Mouse (Mus musculus): Measurements from ENCODE around the gene Epas1.

Gene Epas1

DNA sequence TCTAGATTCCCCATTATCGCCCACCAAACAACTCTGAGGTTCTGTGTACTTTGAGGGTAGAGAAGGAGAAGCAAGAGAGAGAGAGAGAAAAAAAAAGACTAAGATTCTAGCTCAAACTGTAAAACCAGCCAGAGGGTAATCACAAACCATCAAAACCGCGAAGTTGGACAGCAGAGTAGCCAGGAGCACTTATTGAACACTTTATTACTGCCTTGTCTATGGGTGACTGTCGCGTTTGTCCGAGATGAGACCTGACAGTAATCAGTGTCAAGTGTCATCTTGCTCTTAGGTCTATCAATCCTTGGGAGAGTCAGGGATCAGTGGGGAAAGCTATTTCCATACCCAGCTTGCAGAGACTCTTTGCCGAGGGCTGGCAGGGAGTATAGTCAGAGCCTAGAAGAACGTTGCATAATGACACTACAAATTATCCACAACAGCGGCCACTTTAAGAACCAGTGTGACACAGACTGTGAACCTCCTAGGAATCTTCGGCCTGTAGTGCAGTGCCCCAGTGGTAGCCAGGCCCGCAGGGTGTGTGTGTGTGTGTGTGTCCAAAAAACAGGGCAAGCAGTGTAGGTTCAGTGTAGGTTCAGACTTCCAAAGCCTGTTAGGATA is 2.2 kb downstream of the Epas1 start:
- DNase-seq (ENCODE audit: low read depth, low spot score): no peak

- DNase-seq (ENCODE audit: low read depth, low spot score): no peak
Measured at GRCm38 (mm10) chr17:86757621-86758020, 4.1 kb downstream of the Epas1 start.

DNA sequence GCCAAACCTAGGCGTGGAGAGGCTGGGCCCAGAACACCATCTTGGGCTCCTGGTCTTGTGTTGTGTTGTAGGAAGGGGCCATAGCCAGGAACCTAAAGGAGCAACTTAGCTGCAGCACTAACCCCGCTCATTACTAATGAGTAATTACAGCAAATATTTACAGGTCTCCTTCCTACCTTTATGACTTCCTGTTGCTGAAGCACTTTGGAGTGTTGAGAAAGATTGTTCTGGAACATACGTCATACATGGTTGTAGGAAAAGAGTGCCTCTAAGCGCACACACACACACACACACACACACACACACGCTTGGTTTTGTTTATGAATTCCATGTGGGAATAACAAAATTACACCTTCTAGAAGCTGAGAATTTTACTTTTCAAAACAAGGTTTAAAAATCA is 8.4 kb downstream of the Epas1 start:
- DNase-seq (ENCODE audit: low read depth, low spot score): no peak

GRCm38 (mm10) chr17:86762479-86763242 is 9.2 kb downstream of the Epas1 start:
- DNase-seq (ENCODE audit: low read depth, low spot score): no peak

DNA sequence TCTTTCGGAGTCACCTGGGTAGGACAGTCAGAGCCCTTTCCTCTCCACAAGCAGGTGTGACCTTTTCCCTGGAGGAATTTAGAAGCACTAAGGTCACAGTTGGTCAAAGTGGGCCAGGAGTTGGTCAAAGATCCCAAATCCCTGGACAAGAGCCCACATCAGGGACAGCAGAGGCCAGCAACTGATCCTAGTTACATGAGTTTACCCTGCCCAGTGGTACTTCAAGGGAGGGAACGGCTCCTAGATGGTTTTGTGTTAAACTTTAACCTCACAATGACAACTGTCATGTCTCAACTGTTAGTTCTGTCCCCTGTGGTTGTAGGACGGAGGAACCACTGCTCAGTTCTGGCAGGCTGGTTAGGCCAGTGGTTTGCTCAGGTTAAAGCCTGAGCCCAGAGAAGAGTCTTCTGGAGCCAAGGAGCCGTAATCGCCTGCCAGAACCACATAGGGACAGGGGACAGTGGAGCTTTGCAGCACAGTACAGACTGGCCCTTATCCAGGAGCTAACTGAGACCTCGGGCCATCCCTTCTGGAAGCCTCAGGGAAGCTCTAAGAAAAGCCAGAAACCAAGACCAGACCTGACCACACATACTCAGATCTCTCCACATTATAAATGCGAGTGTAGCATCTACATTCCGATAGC is 12.4 kb downstream of the Epas1 start:
- DNase-seq (ENCODE audit: low read depth, low spot score): no peak

- no peak for DNase-seq (ENCODE audit: low read depth, low spot score)
Measured at GRCm38 (mm10) chr17:86766412-86766811, 12.9 kb downstream of the Epas1 start.

DNA sequence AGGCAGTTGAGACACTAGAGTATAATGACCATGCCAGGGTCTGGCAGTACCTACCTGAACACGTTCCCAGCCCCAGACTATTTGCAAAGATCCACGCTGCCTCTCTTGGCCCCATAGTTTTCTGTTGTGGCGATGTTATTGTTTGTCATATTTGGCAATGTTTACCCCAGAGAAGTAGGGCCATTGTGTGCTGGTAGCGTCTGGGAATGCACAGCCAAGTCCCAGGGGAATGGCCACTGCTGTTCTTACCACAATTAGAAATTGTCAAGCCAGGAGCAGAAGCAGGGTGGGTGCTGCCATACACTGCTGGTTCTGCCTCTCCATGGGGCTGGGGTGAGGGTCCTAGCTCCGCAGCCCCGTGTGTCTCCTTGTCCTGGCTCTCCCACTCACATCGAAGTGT is 15.1 kb downstream of the Epas1 start:
- no peak for DNase-seq (ENCODE audit: low read depth, low spot score)

- no peak for DNase-seq (ENCODE audit: low read depth, low spot score)
Measured at GRCm38 (mm10) chr17:86769330-86770211, 16.1 kb downstream of the Epas1 start.

DNA sequence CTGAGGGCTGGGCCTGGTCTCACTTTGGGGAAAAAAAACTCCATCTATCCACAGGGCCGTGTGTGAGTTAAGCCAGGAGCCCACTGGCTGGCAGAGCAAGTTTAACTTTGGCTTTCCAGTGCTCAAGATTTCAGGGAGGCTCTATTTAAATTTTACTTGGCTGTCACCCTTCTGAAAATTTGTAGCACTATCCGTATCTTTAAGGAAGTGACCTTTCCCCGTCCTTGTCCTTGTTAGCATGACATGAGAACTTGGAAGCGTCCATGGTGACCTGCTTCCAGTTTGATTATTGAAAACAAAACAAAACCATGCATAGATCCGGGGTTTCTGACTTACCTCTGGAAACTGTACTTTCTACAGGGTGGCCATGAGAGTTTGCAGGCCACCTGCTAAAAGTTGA is 17.3 kb downstream of the Epas1 start:
- no peak for DNase-seq (ENCODE audit: low read depth, low spot score)

DNA sequence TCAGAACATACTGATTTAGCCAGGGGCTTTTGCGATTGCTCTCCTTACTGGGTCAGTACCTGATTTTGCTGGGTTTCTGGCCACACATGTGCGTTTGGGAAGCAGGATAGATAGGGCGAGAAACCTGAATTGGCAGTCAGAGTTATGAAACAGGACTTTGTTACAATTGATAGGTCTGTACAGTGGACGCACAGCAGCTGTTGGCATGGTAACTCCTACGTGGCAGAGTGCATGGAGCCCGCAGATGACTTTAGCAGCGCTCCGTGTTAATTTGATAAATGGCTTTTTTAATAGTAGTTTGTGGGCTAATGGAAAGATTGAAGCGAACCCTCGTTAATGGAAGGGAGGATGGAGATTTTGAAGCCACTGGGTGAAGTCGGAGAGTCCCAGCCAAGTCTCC is 18.5 kb downstream of the Epas1 start:
- DNase-seq (ENCODE audit: low read depth, low spot score): no peak

DNA sequence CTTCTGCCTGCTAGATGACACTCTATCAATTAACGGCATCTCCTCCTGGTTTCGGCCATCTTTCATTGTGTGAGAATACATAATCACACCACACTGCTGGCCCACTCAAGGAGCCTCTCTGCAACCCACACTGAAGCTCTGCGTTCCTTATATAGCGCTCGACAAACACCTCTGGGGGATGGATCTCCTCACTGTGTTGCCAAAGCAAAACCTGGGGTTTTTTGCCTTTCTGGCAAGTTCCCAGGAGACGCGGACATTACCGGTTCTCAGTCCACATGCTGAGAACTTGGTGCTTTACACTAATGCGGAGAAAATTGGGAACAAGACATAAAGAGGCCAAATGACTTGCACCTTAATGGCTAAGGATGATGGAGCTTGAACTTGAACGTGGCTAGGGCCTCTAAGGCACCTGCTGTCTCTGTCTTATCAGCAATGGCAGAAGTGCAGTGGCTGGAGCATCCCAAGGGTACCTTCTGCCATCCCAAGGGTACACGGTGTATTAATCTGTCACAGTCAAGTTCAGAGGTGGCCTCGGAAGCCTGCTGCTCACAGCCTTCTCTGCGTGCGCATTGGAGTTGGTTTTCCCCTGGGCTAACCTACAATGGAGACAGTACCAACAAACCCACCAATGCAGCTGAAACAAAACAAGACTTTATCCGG is 19.6 kb downstream of the Epas1 start:
- no peak for DNase-seq (ENCODE audit: low read depth, low spot score)

DNA sequence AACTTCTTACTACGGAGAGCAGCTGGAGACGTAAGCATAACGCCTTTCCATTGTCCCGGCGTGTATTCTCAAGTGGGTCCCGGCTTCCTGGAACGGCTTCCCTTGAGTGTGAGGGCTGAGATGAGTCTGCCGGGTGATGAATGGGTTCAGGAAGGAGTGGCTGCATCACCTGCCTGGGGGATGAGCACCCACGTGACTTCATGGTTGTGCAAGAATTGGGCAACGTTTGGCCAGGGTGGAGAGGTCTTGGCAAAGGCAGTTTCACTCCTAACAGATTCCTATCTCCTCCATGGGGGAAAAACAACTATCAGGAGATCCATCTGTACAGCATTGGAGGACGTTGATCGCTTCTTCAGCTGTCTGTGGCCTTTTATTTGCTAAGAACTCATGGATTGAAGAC is 23.0 kb downstream of the Epas1 start:
- DNase-seq (ENCODE audit: low read depth, low spot score): no peak

DNA sequence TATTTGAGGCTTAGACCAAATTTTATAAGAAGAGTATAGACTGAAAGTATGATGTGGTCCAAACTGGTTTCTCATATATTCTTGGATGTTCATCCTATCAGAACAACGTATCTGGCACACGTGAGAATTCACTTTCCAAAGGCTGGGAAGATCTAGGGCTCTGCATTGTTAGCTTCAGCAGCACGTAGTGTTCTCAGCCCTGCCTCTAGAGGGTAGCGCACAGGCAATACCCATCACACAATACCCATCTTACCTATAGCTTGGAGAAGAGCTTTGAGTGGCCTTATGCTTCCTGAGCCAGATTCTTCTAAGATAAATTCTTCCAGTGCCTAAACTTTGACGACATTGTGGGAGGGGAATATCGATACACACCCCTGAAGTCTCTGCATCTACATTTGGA is 24.6 kb downstream of the Epas1 start:
- no peak for DNase-seq (ENCODE audit: low read depth, low spot score)

GRCm38 (mm10) chr17:86779191-86780130 is 26.0 kb downstream of the Epas1 start:
- no peak for DNase-seq (ENCODE audit: low read depth, low spot score)

- no peak for DNase-seq (ENCODE audit: low read depth, low spot score)
Measured at GRCm38 (mm10) chr17:86780708-86781318, 27.3 kb downstream of the Epas1 start.

DNA sequence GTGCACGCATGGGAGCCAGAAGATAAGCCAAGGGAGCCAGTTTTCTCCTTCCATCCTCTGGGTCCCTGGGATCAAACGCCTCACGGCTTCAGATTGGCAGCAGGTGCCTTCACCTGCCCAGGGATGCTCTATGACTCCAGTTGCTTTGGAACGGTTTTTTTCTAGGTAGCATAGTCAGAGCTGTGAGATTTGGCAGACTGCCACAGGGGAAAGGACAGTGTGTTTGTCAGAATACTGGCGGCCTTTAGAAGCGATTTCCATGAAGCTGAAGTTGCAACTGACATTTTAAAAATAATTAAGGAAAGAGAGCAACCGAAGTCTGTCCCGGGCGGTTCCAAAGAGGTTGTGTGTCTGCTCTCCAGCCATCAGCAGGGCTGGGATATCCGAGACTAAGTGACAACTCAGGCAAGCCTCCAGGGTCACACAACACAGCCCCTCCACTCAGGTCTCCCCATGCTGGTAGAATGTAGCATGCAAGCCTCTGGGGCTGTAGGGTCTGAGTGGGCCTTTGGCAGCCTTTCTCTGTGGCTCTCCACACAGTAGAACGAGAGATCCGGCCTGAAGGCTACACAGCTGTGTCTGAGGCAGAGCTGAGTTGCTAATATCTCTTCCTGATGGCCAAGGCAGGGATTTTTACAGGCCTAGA is 28.4 kb downstream of the Epas1 start:
- no peak for DNase-seq (ENCODE audit: low read depth, low spot score)

DNA sequence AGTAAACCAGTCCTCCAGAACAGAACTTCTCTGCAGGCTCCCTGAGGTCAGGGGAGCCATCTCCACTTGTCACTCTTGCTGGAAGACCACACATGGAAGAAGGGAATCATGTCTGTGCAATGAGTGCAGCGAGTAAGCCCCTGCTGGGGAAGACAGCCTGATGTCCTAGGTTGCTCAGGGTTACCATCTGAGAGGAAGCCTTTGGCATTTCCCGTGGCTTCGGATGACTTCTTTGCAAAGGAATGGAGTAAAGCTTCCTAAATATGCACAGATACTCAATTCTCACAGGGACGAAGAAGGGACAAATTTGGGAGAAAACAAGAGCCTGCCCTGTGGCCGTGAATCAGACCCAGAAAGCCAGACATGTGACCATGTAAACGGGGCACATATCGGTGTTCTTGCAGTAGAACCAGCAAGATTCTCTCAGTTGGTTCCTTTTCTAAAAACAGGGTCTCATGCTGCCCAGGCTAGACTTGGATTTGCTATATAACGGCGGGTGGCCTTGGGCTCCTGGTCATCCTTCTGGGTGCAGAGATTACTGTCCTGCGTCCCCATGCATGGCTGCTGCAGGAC is 31.0 kb downstream of the Epas1 start:
- DNase-seq (ENCODE audit: low read depth, low spot score): no peak

DNA sequence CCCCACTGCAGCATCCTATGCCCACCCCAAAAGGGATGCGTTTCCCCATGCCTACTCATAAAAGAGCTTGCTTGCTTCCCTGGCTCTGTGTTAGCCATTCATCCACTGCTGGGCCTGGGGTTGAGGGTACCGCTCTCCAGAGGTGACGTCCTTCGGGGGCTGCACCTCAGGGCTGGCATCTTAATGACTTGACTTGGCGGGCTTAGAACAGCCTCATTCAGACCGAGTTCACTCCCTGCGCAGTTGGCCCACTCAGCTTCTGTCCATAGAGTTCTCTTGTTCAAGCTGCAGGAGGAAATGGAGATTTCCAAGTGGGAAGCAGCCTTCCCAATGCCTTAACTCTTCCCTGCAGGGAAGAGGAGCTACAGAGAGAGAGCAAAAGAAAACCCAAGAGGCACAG is 32.1 kb downstream of the Epas1 start:
- DNase-seq (ENCODE audit: low read depth, low spot score): no peak

GRCm38 (mm10) chr17:86786496-86786895 is 33.0 kb downstream of the Epas1 start:
- no peak for DNase-seq (ENCODE audit: low read depth, low spot score)
